Mouse (Mus musculus): Measurements from ENCODE around the gene Zbtb44.

DNA sequence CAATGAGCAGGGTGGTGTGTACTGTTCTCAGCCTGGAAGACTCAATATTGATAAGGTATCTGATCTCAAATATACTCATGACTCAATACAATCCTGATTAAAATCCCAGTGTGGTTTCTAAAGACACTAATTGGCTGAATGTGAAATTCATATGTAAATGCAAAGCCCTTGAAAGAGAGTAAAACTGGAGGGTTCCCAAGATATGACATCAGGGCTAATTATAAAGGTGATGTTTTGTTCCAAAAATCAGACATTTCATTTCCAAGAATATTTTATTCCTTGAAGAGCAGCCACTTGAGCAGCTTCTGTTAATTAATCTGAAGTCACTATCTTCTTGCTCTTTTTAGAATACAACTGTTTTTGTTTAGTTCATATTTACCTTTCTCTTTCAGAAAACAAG, 85.1 kb downstream of the Zbtb44 start:
- TF ChIP-seq POLR2A (IDR thresholded peaks at IDR 0.05; ENCODE audit: control insufficient read depth, low read depth, low read length) (no peak), CTCF (IDR thresholded peaks at IDR 0.05; ENCODE audit: control insufficient read depth, insufficient read depth, insufficient replicate concordance, low read depth, low read length) (no peak)
